Mouse (Mus musculus): ENCODE data around the gene Prpf31. TPM values are rescaled to one million over a fixed set of nuclear protein-coding genes. Genes with fewer than 3 reads are reported as not detected.

Gene Prpf31
- total RNA-seq, 2 experiments from 2014 or later = 51.7 to 54.2 TPM

- peak; percentile 65 to 70 for DNase-seq (ENCODE audit: extremely low spot score in 1 of 2, low spot score in 1 of 2)
These were observed 12.4 kb upstream of the Prpf31 start, which contains the start of gene Ndufa3 for GRCm38 (mm10) chr7:3617242-3617995. Gene Ndufa3, plus strand, starts transcription at chr7:3617373.

GRCm38 (mm10) chr7:3629030-3629429 lies 755 bp upstream of the Prpf31 start:
- no peak for DNase-seq (ENCODE audit: extremely low spot score in 1 of 2, low spot score in 1 of 2)

GRCm38 (mm10) chr7:3630478-3630815 lies 662 bp downstream of the Prpf31 start:
- no peak for DNase-seq (ENCODE audit: extremely low spot score in 1 of 2, low spot score in 1 of 2)

GRCm38 (mm10) chr7:3643412-3643811 lies 13.6 kb downstream of the Prpf31 start:
- DNase-seq (ENCODE audit: extremely low spot score in 1 of 2, low spot score in 1 of 2) = no peak

- no peak for DNase-seq (ENCODE audit: extremely low spot score in 1 of 2, low spot score in 1 of 2)
These were observed 14.1 kb downstream of the Prpf31 start for GRCm38 (mm10) chr7:3643843-3644242.

GRCm38 (mm10) chr7:3644348-3644671 lies 14.5 kb downstream of the Prpf31 start:
- peak in 1 of 2 experiments; percentile 81 for DNase-seq (ENCODE audit: extremely low spot score in 1 of 2, low spot score in 1 of 2)

GRCm38 (mm10) chr7:3644672-3645487 lies 15.1 kb downstream of the Prpf31 start, which contains the start of gene Cnot3:
Gene Cnot3, plus strand, starts transcription at chr7:3645268.
- peak; percentile 87 to 93 for DNase-seq (ENCODE audit: extremely low spot score in 1 of 2, low spot score in 1 of 2)

GRCm38 (mm10) chr7:3645488-3646025 lies 15.8 kb downstream of the Prpf31 start:
- no peak for DNase-seq (ENCODE audit: extremely low spot score in 1 of 2, low spot score in 1 of 2)

- DNase-seq (ENCODE audit: extremely low spot score in 1 of 2, low spot score in 1 of 2) = no peak
These were observed 16.4 kb downstream of the Prpf31 start for GRCm38 (mm10) chr7:3646188-3646587.

GRCm38 (mm10) chr7:3646641-3647040 lies 16.9 kb downstream of the Prpf31 start:
- no peak for DNase-seq (ENCODE audit: extremely low spot score in 1 of 2, low spot score in 1 of 2)

- DNase-seq (ENCODE audit: extremely low spot score in 1 of 2, low spot score in 1 of 2) = no peak
These were observed 27.2 kb downstream of the Prpf31 start for GRCm38 (mm10) chr7:3656966-3657365.

GRCm38 (mm10) chr7:3658578-3658977 lies 28.8 kb downstream of the Prpf31 start:
- DNase-seq (ENCODE audit: extremely low spot score in 1 of 2, low spot score in 1 of 2) = no peak

- no peak for DNase-seq (ENCODE audit: extremely low spot score in 1 of 2, low spot score in 1 of 2)
These were observed 34.9 kb downstream of the Prpf31 start for GRCm38 (mm10) chr7:3664524-3665214.

- peak; percentile 84 to 86 for DNase-seq (ENCODE audit: extremely low spot score in 1 of 2, low spot score in 1 of 2)
These were observed 35.7 kb downstream of the Prpf31 start, which contains the start of gene Leng1 for GRCm38 (mm10) chr7:3665215-3666114. Gene Leng1, minus strand, starts transcription at chr7:3665840.

GRCm38 (mm10) chr7:3666921-3667391 lies 37.2 kb downstream of the Prpf31 start:
- no peak for DNase-seq (ENCODE audit: extremely low spot score in 1 of 2, low spot score in 1 of 2)

- DNase-seq (ENCODE audit: extremely low spot score in 1 of 2, low spot score in 1 of 2) = peak; percentile 79 to 95
These were observed 44.9 kb downstream of the Prpf31 start for GRCm38 (mm10) chr7:3674507-3675227.

GRCm38 (mm10) chr7:3675228-3675548 lies 45.4 kb downstream of the Prpf31 start:
- DNase-seq (ENCODE audit: extremely low spot score in 1 of 2, low spot score in 1 of 2) = no peak

GRCm38 (mm10) chr7:3676371-3676770 lies 46.6 kb downstream of the Prpf31 start:
- no peak for DNase-seq (ENCODE audit: extremely low spot score in 1 of 2, low spot score in 1 of 2)

GRCm38 (mm10) chr7:3677342-3677741 lies 47.6 kb downstream of the Prpf31 start, which contains the start of gene Tmc4:
Gene Tmc4, minus strand, starts transcription at chr7:3677553.
- DNase-seq (ENCODE audit: extremely low spot score in 1 of 2, low spot score in 1 of 2) = no peak

Data from layer of hippocampus, postnatal 25 days (tissue).